Mouse (Mus musculus) ZHBTc4 (cell line): ENCODE data around the gene Ifi213.
"Not testable (repeated sequence)": the region's sequence is repeated elsewhere in the genome, so short reads cannot be mapped to it uniquely, and the experiment has no call there.

Experiments
- DNase-seq: peaks from one replicate; pipeline ENCODE4 v3.0.0-alpha.2; 2011; ENCODE audit warnings: low read depth, low spot score

The Ifi213 gene

GRCm38 (mm10) chr1:173598838-173599494 lies at the start of gene Ifi213:
TSS of gene Ifi213 (minus strand) at chr1:173599274.
- not testable (repeated sequence) for DNase-seq

- DNase-seq = no peak
Observed at GRCm38 (mm10) chr1:173645393-173645792, 46.3 kb upstream of the Ifi213 start.

- DNase-seq = no peak
Observed at GRCm38 (mm10) chr1:173633969-173634645, 35.0 kb upstream of the Ifi213 start.

GRCm38 (mm10) chr1:173630622-173631021 lies 31.5 kb upstream of the Ifi213 start, which contains the start of gene Ifi209:
TSS of gene Ifi209 (plus strand) at chr1:173630917.
- DNase-seq = not testable (repeated sequence)

GRCm38 (mm10) chr1:173626686-173627085 lies 27.6 kb upstream of the Ifi213 start:
- no peak for DNase-seq

- no peak for DNase-seq
Observed at GRCm38 (mm10) chr1:173624052-173624451, 25.0 kb upstream of the Ifi213 start.

- DNase-seq = not testable (repeated sequence)
Observed at GRCm38 (mm10) chr1:173622216-173622615, 23.1 kb upstream of the Ifi213 start.

GRCm38 (mm10) chr1:173610291-173610690 lies 11.2 kb upstream of the Ifi213 start:
- DNase-seq = not testable (repeated sequence)

- DNase-seq = not testable (repeated sequence)
Observed at GRCm38 (mm10) chr1:173589698-173590097, 9.4 kb downstream of the Ifi213 start.

- DNase-seq = no peak
Observed at GRCm38 (mm10) chr1:173579921-173580585, 19.0 kb downstream of the Ifi213 start.

GRCm38 (mm10) chr1:173579079-173579478 lies 20.0 kb downstream of the Ifi213 start:
- no peak for DNase-seq

- not testable (repeated sequence) for DNase-seq
Observed at GRCm38 (mm10) chr1:173550491-173551050, 48.5 kb downstream of the Ifi213 start.

GRCm38 (mm10) chr1:173548798-173549197 lies 50.3 kb downstream of the Ifi213 start:
- not testable (repeated sequence) for DNase-seq

GRCm38 (mm10) chr1:173535791-173536190 lies 63.3 kb downstream of the Ifi213 start, which contains the start of gene Ifi214:
TSS of gene Ifi214 (minus strand) at chr1:173535957.
- DNase-seq = not testable (repeated sequence)

- no peak for DNase-seq
Observed at GRCm38 (mm10) chr1:173521452-173521851, 77.6 kb downstream of the Ifi213 start.
